Mouse (Mus musculus): ENCODE measurements around the gene Glt28d2. TPM values are rescaled to one million over a fixed set of nuclear protein-coding genes. Genes with fewer than 3 reads are reported as not detected.

Gene Glt28d2
- polyA plus RNA-seq, 1 experiment from 2014 or later: 2.0 TPM

GRCm38 (mm10) chr3:85914806-85915205, 27.5 kb upstream of the Glt28d2 start:
- Histone ChIP-seq H3K9me3 (no peaks in the 10 kb centered on the region), H3K9ac (no peak overlapping the region), H3K4me1 (no peaks in the 10 kb centered on the region), H3K4me3 (no peak overlapping the region), H3K27me3 (no peaks in the 10 kb centered on the region), H3K4me2 (no peak overlapping the region), H3K36me3 (no peaks in the 10 kb centered on the region), H3K27ac (no peak overlapping the region)
- no peak for ATAC-seq (ENCODE audit: borderline replicate concordance, extremely low read depth, low FRiP score, low TSS enrichment)
- WGBS: 82% methylated on average over 6 of the region's 6 CpGs

DNA sequence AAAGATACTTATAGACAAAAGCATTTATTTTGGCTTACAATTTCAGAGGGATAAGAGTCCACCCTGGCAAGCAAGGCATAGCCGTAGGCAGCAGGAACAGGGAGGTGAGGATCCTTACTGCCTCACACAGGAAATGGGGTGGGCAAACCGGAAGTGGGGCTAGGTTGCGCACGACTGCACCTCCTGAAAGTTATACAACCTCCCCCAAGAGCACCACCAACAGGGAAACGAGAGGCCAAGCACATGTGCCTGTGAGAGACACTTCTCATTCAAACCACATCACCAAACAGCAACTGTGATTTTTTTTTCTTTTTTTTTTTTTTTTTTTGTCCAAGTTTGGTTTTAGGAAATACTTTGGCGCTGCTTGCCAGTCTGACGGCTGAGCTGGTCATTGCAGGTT, 19.8 kb upstream of the Glt28d2 start:
- WGBS: 70% methylated on average over 7 of the region's 7 CpGs
- H3K27me3 ChIP-seq: no peaks in the 10 kb centered on the region
- no peaks in the 10 kb centered on the region for H3K9me3 ChIP-seq
- no peak for ATAC-seq (ENCODE audit: borderline replicate concordance, extremely low read depth, low FRiP score, low TSS enrichment)
- no peak overlapping the region for H3K27ac ChIP-seq
- H3K4me2 ChIP-seq: no peak overlapping the region
- H3K36me3 ChIP-seq: no peaks in the 10 kb centered on the region
- H3K4me1 ChIP-seq: no peaks in the 10 kb centered on the region
- H3K4me3 ChIP-seq: no peak overlapping the region
- H3K9ac ChIP-seq: no peak overlapping the region

DNA sequence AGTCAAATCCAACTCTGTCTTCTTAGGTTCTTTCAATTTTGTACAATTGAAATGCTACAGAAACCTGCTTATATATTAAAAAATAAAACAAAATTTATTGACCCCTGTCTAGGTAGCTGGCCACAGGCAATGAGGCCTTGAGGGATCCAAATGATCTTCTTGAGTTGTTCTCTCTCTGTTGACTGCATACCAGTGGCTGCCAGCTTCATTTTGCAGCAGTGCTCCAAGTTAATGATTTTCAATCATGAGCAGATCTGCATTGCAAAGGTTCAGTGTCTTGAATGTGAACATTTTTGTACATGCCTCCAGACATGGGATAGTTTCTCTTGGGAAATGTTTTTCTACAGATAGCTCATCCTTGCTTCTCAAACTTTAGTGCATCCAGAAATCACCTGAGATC, 17.1 kb upstream of the Glt28d2 start:
- Histone ChIP-seq H3K36me3 (no peaks in the 10 kb centered on the region), H3K27ac (no peak overlapping the region), H3K4me2 (no peak overlapping the region), H3K9me3 (no peaks in the 10 kb centered on the region), H3K4me3 (no peak overlapping the region), H3K4me1 (no peaks in the 10 kb centered on the region), H3K27me3 (no peaks in the 10 kb centered on the region), H3K9ac (no peak overlapping the region)
- no peak for ATAC-seq (ENCODE audit: borderline replicate concordance, extremely low read depth, low FRiP score, low TSS enrichment)

DNA sequence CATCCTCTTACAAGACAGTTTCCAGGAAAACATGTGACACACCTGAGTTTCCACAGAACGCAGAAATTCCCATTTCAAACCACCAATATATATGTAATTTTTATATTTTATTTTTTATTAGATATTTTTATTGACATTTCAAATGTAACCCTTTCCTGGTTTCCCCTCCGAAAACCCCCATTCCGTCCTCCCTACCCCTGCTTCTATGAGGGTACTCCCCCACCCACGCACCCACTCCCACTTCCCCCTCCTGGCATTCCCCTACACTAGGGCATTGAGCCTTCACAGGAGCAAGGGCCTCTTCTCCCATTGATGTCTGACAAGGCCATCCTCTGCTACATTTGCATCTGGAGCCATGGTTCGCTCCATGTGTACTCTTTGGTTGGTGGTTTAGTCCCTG, 7.7 kb upstream of the Glt28d2 start:
- H3K4me1 ChIP-seq: no peaks in the 10 kb centered on the region
- H3K9me3 ChIP-seq: no peaks in the 10 kb centered on the region
- H3K36me3 ChIP-seq: no peaks in the 10 kb centered on the region
- H3K4me3 ChIP-seq: no peak overlapping the region
- H3K27ac ChIP-seq: no peak overlapping the region
- 87% methylated on average over 5 of the region's 5 CpGs for WGBS
- ATAC-seq (ENCODE audit: borderline replicate concordance, extremely low read depth, low FRiP score, low TSS enrichment): no peak
- H3K9ac ChIP-seq: no peak overlapping the region
- H3K4me2 ChIP-seq: no peak overlapping the region
- no peaks in the 10 kb centered on the region for H3K27me3 ChIP-seq

- Histone ChIP-seq H3K27me3 (no peaks in the 10 kb centered on the region), H3K9me3 (no peaks in the 10 kb centered on the region), H3K4me2 (no peak overlapping the region), H3K4me1 (peaks cover 14% of the 10 kb centered on the region), H3K4me3 (no peak overlapping the region), H3K36me3 (no peaks in the 10 kb centered on the region), H3K9ac (no peak overlapping the region), H3K27ac (no peak overlapping the region)
- 67% methylated on average over 1 of the region's 1 CpGs for WGBS
- no peak for ATAC-seq (ENCODE audit: borderline replicate concordance, extremely low read depth, low FRiP score, low TSS enrichment)
Observed at GRCm38 (mm10) chr3:85891571-85891970, 4.3 kb upstream of the Glt28d2 start.

GRCm38 (mm10) chr3:85888221-85888671, 930 bp upstream of the Glt28d2 start:
- peak overlapping the region; percentile 41 for H3K27ac ChIP-seq
- H3K9ac ChIP-seq: no peak overlapping the region; the same call in 1 of the 2 replicates
- 13% methylated on average over 11 of the region's 11 CpGs for WGBS
- H3K36me3 ChIP-seq: no peaks in the 10 kb centered on the region
- H3K27me3 ChIP-seq: no peaks in the 10 kb centered on the region; the same call in 1 of the 2 replicates
- H3K9me3 ChIP-seq: no peaks in the 10 kb centered on the region
- peak overlapping the region; percentile 50 for H3K4me3 ChIP-seq
- ATAC-seq (ENCODE audit: borderline replicate concordance, extremely low read depth, low FRiP score, low TSS enrichment): no peak
- peaks cover 16% of the 10 kb centered on the region for H3K4me1 ChIP-seq
- H3K4me2 ChIP-seq: peak overlapping the region; percentile 94

DNA sequence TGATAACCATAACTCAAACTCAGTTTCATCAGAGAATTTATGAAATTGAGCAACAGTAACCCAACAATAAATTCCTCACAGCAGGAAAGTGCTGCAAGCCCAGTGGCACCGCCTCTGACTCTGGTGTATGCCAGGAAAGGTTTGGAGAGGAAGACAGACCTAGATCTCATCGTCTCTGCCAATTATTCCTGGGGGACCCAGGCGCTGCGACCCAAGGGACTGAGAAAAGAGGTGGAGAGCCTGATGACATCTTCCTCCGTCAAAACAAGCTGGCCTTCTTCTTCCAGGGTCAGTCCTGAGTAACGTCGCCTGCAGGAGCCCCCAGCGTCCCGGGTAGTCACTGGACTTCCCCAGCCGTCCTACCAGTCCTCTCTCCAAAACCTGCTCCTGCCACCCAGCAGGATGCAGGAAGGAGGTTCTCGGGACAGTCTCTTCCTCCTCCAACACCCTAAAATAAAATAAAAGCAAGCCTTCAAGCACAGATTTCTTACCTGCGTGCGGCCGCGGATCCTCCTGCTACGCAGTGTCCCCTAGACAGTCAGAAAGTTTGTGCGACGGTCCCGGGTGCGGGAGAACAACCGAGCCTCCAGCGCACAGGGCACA, 579 bp downstream of the Glt28d2 start:
- Histone ChIP-seq H3K9ac (peak overlapping the region; percentile 46), H3K4me3 (peak overlapping the region; percentile 50), H3K9me3 (no peaks in the 10 kb centered on the region), H3K27me3 (no peaks in the 10 kb centered on the region; the same call in 1 of the 2 replicates), H3K27ac (0 out of 2 replicates have a peak overlapping the region, but pooled peaks have one; percentile 2), H3K4me1 (peaks cover 16% of the 10 kb centered on the region), H3K36me3 (no peaks in the 10 kb centered on the region), H3K4me2 (peak overlapping the region; percentile 94)
- 3% methylated on average over 22 of the region's 22 CpGs for WGBS
- ATAC-seq (ENCODE audit: borderline replicate concordance, extremely low read depth, low FRiP score, low TSS enrichment): peak; percentile 16; the same call in 1 of the 2 replicates

DNA sequence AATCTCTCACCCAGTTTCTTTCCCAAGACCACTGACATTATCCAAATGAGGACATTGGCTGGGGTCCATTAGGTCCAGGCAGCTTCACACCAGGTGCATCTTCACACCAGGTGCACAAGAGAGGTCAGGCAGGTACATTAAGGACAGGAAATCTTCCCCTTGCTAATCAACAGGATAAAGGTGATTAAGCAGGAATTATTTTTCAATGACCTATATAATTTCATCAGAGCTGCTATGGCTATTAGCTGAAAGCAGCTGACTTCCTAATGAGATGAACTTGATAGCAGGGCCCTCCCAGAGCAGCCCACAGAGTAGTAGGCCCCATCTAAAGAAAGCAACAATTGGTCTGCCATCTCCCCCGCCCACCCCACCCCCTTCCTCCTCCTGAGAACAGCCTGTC, 1.4 kb downstream of the Glt28d2 start:
- Histone ChIP-seq H3K9me3 (no peaks in the 10 kb centered on the region), H3K4me3 (no peak overlapping the region), H3K27ac (no peak overlapping the region), H3K4me2 (peak overlapping the region; percentile 94), H3K9ac (no peak overlapping the region), H3K4me1 (peaks cover 16% of the 10 kb centered on the region), H3K27me3 (no peaks in the 10 kb centered on the region; the same call in 1 of the 2 replicates), H3K36me3 (no peaks in the 10 kb centered on the region)
- ATAC-seq (ENCODE audit: borderline replicate concordance, extremely low read depth, low FRiP score, low TSS enrichment): no peak
- 56% methylated on average over 1 of the region's 1 CpGs for WGBS

- peak overlapping the region; percentile 20; the same call in 1 of the 2 replicates for H3K27ac ChIP-seq
- no peak overlapping the region for H3K4me3 ChIP-seq
- no peak overlapping the region for H3K9ac ChIP-seq
- H3K27me3 ChIP-seq: no peaks in the 10 kb centered on the region; the same call in 1 of the 2 replicates
- peaks cover 7% of the 10 kb centered on the region; the same call in 1 of the 2 replicates for H3K4me1 ChIP-seq
- WGBS: 73% methylated on average over 2 of the region's 2 CpGs
- ATAC-seq (ENCODE audit: borderline replicate concordance, extremely low read depth, low FRiP score, low TSS enrichment): peak; percentile 81
- no peaks in the 10 kb centered on the region for H3K9me3 ChIP-seq
- H3K36me3 ChIP-seq: no peaks in the 10 kb centered on the region
- no peak overlapping the region for H3K4me2 ChIP-seq
Observed at GRCm38 (mm10) chr3:85880687-85881086, 6.6 kb downstream of the Glt28d2 start.

DNA sequence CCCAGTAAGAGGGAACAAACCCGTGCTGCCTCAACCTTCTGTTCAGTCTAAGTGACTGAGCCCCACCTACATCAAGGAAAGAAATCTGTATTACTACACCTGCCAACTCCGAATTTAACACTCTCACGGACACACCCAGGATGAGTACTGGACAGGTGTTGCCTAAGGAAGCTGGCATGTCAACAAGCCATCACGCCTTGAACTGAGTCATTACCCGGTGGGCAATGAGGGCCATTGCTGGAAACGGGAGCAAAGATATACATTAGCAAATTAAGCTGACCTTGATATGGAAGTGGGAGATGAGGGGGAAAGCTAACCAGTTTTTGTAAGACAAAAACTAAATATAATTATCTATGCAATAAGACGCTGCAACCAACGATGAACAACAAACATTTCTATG, 7.2 kb downstream of the Glt28d2 start:
- Histone ChIP-seq H3K9ac (no peak overlapping the region), H3K36me3 (no peaks in the 10 kb centered on the region), H3K4me3 (no peak overlapping the region), H3K9me3 (no peaks in the 10 kb centered on the region), H3K27ac (no peak overlapping the region), H3K27me3 (no peaks in the 10 kb centered on the region), H3K4me1 (peaks cover 7% of the 10 kb centered on the region; the same call in 1 of the 2 replicates), H3K4me2 (no peak overlapping the region)
- whole genome bisulfite sequencing: 82% methylated on average over 8 of the region's 8 CpGs
- ATAC-seq (ENCODE audit: borderline replicate concordance, extremely low read depth, low FRiP score, low TSS enrichment): no peak

DNA sequence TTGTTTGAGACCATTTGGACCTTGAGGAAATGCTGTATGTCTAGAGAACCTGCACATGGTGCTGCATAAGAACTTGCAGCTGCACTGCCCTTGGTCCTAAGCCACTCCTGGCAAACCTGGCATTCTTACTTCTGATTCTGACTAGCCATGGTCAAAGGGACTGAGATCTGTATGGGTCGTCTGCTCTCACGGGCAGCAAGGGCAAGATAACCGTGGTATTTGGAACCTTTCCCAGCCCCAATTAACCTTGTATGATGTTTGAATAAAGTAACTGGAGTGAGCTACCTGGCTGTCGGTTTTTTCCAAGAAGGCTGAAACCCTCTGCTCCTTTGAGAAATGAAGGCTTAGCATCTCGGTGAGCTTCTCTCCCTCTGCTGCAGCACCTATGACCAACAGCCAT, 8.4 kb downstream of the Glt28d2 start:
- no peak overlapping the region for H3K27ac ChIP-seq
- H3K36me3 ChIP-seq: no peaks in the 10 kb centered on the region
- no peak overlapping the region for H3K4me2 ChIP-seq
- no peak overlapping the region for H3K9ac ChIP-seq
- no peaks in the 10 kb centered on the region for H3K9me3 ChIP-seq
- H3K4me3 ChIP-seq: no peak overlapping the region
- no peak for ATAC-seq (ENCODE audit: borderline replicate concordance, extremely low read depth, low FRiP score, low TSS enrichment)
- H3K4me1 ChIP-seq: peaks cover 7% of the 10 kb centered on the region; the same call in 1 of the 2 replicates
- WGBS: 54% methylated on average over 5 of the region's 5 CpGs
- no peaks in the 10 kb centered on the region for H3K27me3 ChIP-seq

- ATAC-seq (ENCODE audit: borderline replicate concordance, extremely low read depth, low FRiP score, low TSS enrichment): no peak
- no peak overlapping the region for H3K9ac ChIP-seq
- H3K36me3 ChIP-seq: no peaks in the 10 kb centered on the region
- no peak overlapping the region for H3K4me2 ChIP-seq
- H3K4me3 ChIP-seq: no peak overlapping the region
- no peaks in the 10 kb centered on the region for H3K27me3 ChIP-seq
- 21% methylated on average over 3 of the region's 3 CpGs for WGBS
- peaks cover 8% of the 10 kb centered on the region; the same call in 1 of the 2 replicates for H3K4me1 ChIP-seq
- H3K27ac ChIP-seq: no peak overlapping the region
- no peaks in the 10 kb centered on the region for H3K9me3 ChIP-seq
Observed at GRCm38 (mm10) chr3:85863996-85864395, 23.3 kb downstream of the Glt28d2 start.

Data from lung, embryonic 15.5 days (tissue).